Mouse (Mus musculus) layer of hippocampus, adult 6 months (tissue): Measurements from ENCODE around the gene Etfdh. TPM values are rescaled to one million over a fixed set of nuclear protein-coding genes. Genes with fewer than 3 reads are reported as not detected.

ENCODE experiments used
- long read RNA-seq, 2 experiments: library from polyadenylated mRNA; unstranded; transcript quantifications; one replicate each; pipeline ENCODE4 v2.0.0; 2019 to 2020
- polyA plus RNA-seq: library from polyadenylated mRNA; unstranded; fragments of <200 nt; fragmentation: Nextera tagmentation; gene quantifications from 2 replicates; pipeline ENCODE4 v1.2.3, GENCODE M21; 2021

Gene Etfdh
- 22.9 and 25.3 TPM in 2 replicates for polyA plus RNA-seq
- long read RNA-seq, experiment 1, transcript Etfdh-201 (13 exons, 2,377 nt): major isoform, 43 of 52 reads
- long read RNA-seq, experiment 1, partial matches to known transcripts: 7 of 52 reads
- long read RNA-seq, experiment 1, other reads (novel, unspliced or antisense): 2 of 52 reads
- long read RNA-seq, experiment 2, transcript Etfdh-201 (13 exons, 2,377 nt): major isoform, 162 of 176 reads
- long read RNA-seq, experiment 2, partial matches to known transcripts: 2 of 176 reads
- long read RNA-seq, experiment 2, other reads (novel, unspliced or antisense): 9 of 176 reads

GRCm38 (mm10) chr3:79629416-79629730, at the start of gene Etfdh:
Gene Etfdh (minus strand): TSS chr3:79629500.

GRCm38 (mm10) chr3:79628561-79629415, 512 bp downstream of the Etfdh start, which contains the start of gene 4930579G24Rik:
Gene 4930579G24Rik (plus strand): TSS chr3:79629079.

GRCm38 (mm10) chr3:79590863-79591792, 38.2 kb downstream of the Etfdh start, which contains the start of gene Ppid:
Gene Ppid (plus strand): TSS chr3:79591342.

GRCm38 (mm10) chr3:79567703-79568362, 61.5 kb downstream of the Etfdh start, which contains the start of gene Fnip2:
Gene Fnip2 (minus strand): TSS chr3:79567796.

Other genes starting within 250 kb of the Etfdh start
- 0.72 and 0.84 TPM in 2 replicates for gene Fnip2, start 61.7 kb downstream of the Etfdh start, polyA plus RNA-seq
- gene Ppid, start 38.2 kb downstream of the Etfdh start, polyA plus RNA-seq: 83.9 and 85.9 TPM in 2 replicates
- gene 4930579G24Rik, start 421 bp downstream of the Etfdh start, polyA plus RNA-seq: 2.0 and 2.7 TPM in 2 replicates
- 0.65 and 0.97 TPM in 2 replicates for gene Rxfp1, start 108.4 kb upstream of the Etfdh start, polyA plus RNA-seq
- gene Tmem144, start 223.3 kb upstream of the Etfdh start, polyA plus RNA-seq: 11.2 and 14.3 TPM in 2 replicates